Mouse (Mus musculus) heart, postnatal 14 days (tissue): ENCODE measurements at regions not wholly inside any gene's neighbourhood (a gene's known extent, or its start where the extent isn't known, plus 50 kb on each side); places are given as distances from the start of the nearest gene placed in this dataset.
"Not testable (repeated sequence)": the region's sequence is repeated elsewhere in the genome, so short reads cannot be mapped to it uniquely, and the experiment has no call there.

Experiments used
- DNase-seq, 2 experiments: peaks; one replicate each; pipeline ENCODE4 v3.0.0; 2021 to 2022
- intact Hi-C: fragments of 180-260 bp; cut with DNase I; formaldehyde crosslinking; loops from one replicate; pipeline ENCODE4 v1.15.1; 2025

GRCm38 (mm10) chr9:6845281-6845680 is 339.0 kb downstream of the Dync2h1 start:
- intact Hi-C loops, DNase-seq: not testable (repeated sequence)

- DNase-seq, intact Hi-C loops: not testable (repeated sequence)
Measured at GRCm38 (mm10) chr9:6834936-6835335, 349.3 kb downstream of the Dync2h1 start.

GRCm38 (mm10) chr9:6834470-6834869 is 349.8 kb downstream of the Dync2h1 start:
- no peak for DNase-seq
- intact Hi-C loops = no loop called here

- intact Hi-C loops = no loop called here
- no peak for DNase-seq
Measured at GRCm38 (mm10) chr9:6832862-6833261, 351.4 kb downstream of the Dync2h1 start.

GRCm38 (mm10) chr9:6831642-6832041 is 352.6 kb downstream of the Dync2h1 start:
- intact Hi-C loops, DNase-seq: not testable (repeated sequence)

- no peak for DNase-seq
- intact Hi-C loops = no loop called here
Measured at GRCm38 (mm10) chr9:6826581-6826980, 357.7 kb downstream of the Dync2h1 start.

- intact Hi-C loops = no loop called here
- DNase-seq = no peak
Measured at GRCm38 (mm10) chr9:6825609-6826008, 358.6 kb downstream of the Dync2h1 start.

GRCm38 (mm10) chr9:6823946-6824345 is 360.3 kb downstream of the Dync2h1 start:
- DNase-seq, intact Hi-C loops: not testable (repeated sequence)

- intact Hi-C loops = no loop called here
- no peak for DNase-seq
Measured at GRCm38 (mm10) chr9:6823536-6823935, 360.7 kb downstream of the Dync2h1 start.

- intact Hi-C loops = no loop called here
- no peak for DNase-seq
Measured at GRCm38 (mm10) chr9:6776671-6777070, 407.6 kb downstream of the Dync2h1 start.

- intact Hi-C loops = no loop called here
- no peak for DNase-seq
Measured at GRCm38 (mm10) chr9:6741478-6741877, 442.8 kb downstream of the Dync2h1 start.

- no peak for DNase-seq
- intact Hi-C loops = no loop called here
Measured at GRCm38 (mm10) chr9:6736411-6736810, 447.8 kb downstream of the Dync2h1 start.

GRCm38 (mm10) chr9:6726411-6726810 is 456.8 kb upstream of the Ddi1 start:
- DNase-seq = no peak
- intact Hi-C loops = no loop called here

- DNase-seq = no peak
- intact Hi-C loops = no loop called here
Measured at GRCm38 (mm10) chr9:6677225-6677718, 407.6 kb upstream of the Ddi1 start.

- intact Hi-C loops = loop anchor here (5.0 kb wide), 1 partner anchor 496 kb away; no protein-coding TSS in a partner anchor
- DNase-seq = peak; percentile 77 to 85
Measured at GRCm38 (mm10) chr9:6668001-6668969, 398.6 kb upstream of the Ddi1 start.

- intact Hi-C loops = loop anchor here (5.0 kb wide), 1 partner anchor 493 kb away; no protein-coding TSS in a partner anchor
- DNase-seq = no peak
Measured at GRCm38 (mm10) chr9:6665679-6666078, 396.0 kb upstream of the Ddi1 start.

- intact Hi-C loops = no loop called here
- DNase-seq = no peak
Measured at GRCm38 (mm10) chr9:6652267-6652994, 382.8 kb upstream of the Ddi1 start.

- intact Hi-C loops = no loop called here
- DNase-seq = no peak
Measured at GRCm38 (mm10) chr9:6651572-6652236, 382.1 kb upstream of the Ddi1 start.

GRCm38 (mm10) chr9:6645796-6646309 is 376.2 kb upstream of the Ddi1 start:
- intact Hi-C loops = no loop called here
- DNase-seq = no peak

GRCm38 (mm10) chr9:6645321-6645720 is 375.7 kb upstream of the Ddi1 start:
- DNase-seq = no peak
- intact Hi-C loops = no loop called here
